Mouse (Mus musculus) heart, embryonic 15.5 days (tissue): Measurements from ENCODE around the gene Brwd1. TPM values are rescaled to one million over a fixed set of nuclear protein-coding genes. Genes with fewer than 3 reads are reported as not detected.
A peak's percentile ranks its signal among the peaks of the same experiment; 100 is the strongest.
"Not testable (repeated sequence)": the region's sequence is repeated elsewhere in the genome, so short reads cannot be mapped to it uniquely, and the experiment has no call there.

Source experiments
- ATAC-seq: fragments of 200-750 bp; cut with Nextera tagmentation; replicated peaks from 2 replicates; pipeline ENCODE4 v1.8.0; 2017; ENCODE audit warnings: low read depth, moderate TSS enrichment; ENCODE audit not compliant: insufficient number of reproducible peaks, insufficient read depth, low FRiP score
- H3K27ac ChIP-seq: fragments of 300-500 bp; sonication (generic); 2 replicates; pipeline ENCODE4 v1.5.1; 2015; ENCODE audit warnings: mild to moderate bottlenecking, inconsistent platforms
- H3K27me3 ChIP-seq: fragments of 300-500 bp; sonication (generic); 2 replicates; pipeline ENCODE4 v1.6.1; 2015; ENCODE audit warnings: inconsistent platforms
- H3K36me3 ChIP-seq: fragments of 300-500 bp; sonication (generic); 2 replicates; pipeline ENCODE4 v1.6.1; 2015; ENCODE audit warnings: mild to moderate bottlenecking, inconsistent platforms
- H3K4me1 ChIP-seq: fragments of 300-500 bp; sonication (generic); replicated peaks from 2 replicates; pipeline ENCODE4 v1.6.1; 2015; ENCODE audit warnings: inconsistent platforms
- H3K4me2 ChIP-seq: fragments of 300-500 bp; sonication (generic); 2 replicates; pipeline ENCODE4 v1.6.1; 2015; ENCODE audit warnings: inconsistent platforms, mild to moderate bottlenecking, moderate library complexity
- H3K4me3 ChIP-seq: fragments of 300-500 bp; sonication (generic); 2 replicates; pipeline ENCODE4 v1.5.1; 2015; ENCODE audit warnings: mild to moderate bottlenecking, inconsistent platforms
- H3K9ac ChIP-seq: fragments of 300-500 bp; sonication (generic); 2 replicates; pipeline ENCODE4 v1.6.1; 2015; ENCODE audit warnings: mild to moderate bottlenecking, inconsistent platforms
- H3K9me3 ChIP-seq: fragments of 300-500 bp; sonication (generic); replicated peaks from 2 replicates; pipeline ENCODE4 v1.6.1; 2016; ENCODE audit warnings: inconsistent platforms
- WGBS: fragments of 180-500 bp; shearing (Covaris S2); methylation state at CpG from one replicate; pipeline ENCODE4 v1.1.7; 2015; ENCODE audit warnings: mixed read lengths; 5-methylcytosine and 5-hydroxymethylcytosine counted together
- polyA plus RNA-seq: library from polyadenylated mRNA; unstranded; fragments of >200 nt; fragmentation: Nextera tagmentation; extraction: Ambion mirVana; gene quantifications from 2 replicates; pipeline ENCODE4 v1.2.1, GENCODE M21; 2015

Brwd1 gene
- polyA plus RNA-seq, 1 experiment from 2014 or later = 63.6 TPM

- Histone ChIP-seq H3K4me1 (0 out of 2 replicates have a peak, but pooled peaks cover 2% of the 10 kb centered on the region), H3K4me3 (no peak overlapping the region), H3K27ac (no peak overlapping the region), H3K9ac (no peak overlapping the region), H3K27me3 (no peaks in the 10 kb centered on the region), H3K4me2 (no peak overlapping the region), H3K9me3 (no peaks in the 10 kb centered on the region), H3K36me3 (no peaks in the 10 kb centered on the region)
- 85% methylated on average over 2 of the region's 2 CpGs for WGBS
- no peak for ATAC-seq
Observed at GRCm38 (mm10) chr16:95970841-95971240, 111.5 kb downstream of the Brwd1 start.

- Histone ChIP-seq H3K9me3 (no peaks in the 10 kb centered on the region), H3K4me1 (0 out of 2 replicates have a peak, but pooled peaks cover 2% of the 10 kb centered on the region), H3K4me2 (no peak overlapping the region), H3K36me3 (no peaks in the 10 kb centered on the region), H3K27ac (no peak overlapping the region), H3K27me3 (no peaks in the 10 kb centered on the region), H3K4me3 (no peak overlapping the region), H3K9ac (no peak overlapping the region)
- ATAC-seq = no peak
- WGBS = 53% methylated on average over 11 of the region's 11 CpGs
Observed at GRCm38 (mm10) chr16:95967455-95967854, 114.9 kb downstream of the Brwd1 start.

GRCm38 (mm10) chr16:95964427-95965023, 117.8 kb downstream of the Brwd1 start:
- H3K27me3 ChIP-seq = no peaks in the 10 kb centered on the region
- no peaks in the 10 kb centered on the region for H3K36me3 ChIP-seq
- H3K9ac ChIP-seq = no peak overlapping the region
- no peak for ATAC-seq
- no peak overlapping the region for H3K27ac ChIP-seq
- peak overlapping the region; percentile 37 for H3K4me2 ChIP-seq
- no peak overlapping the region for H3K4me3 ChIP-seq
- no peaks in the 10 kb centered on the region for H3K4me1 ChIP-seq
- 27% methylated on average over 11 of the region's 11 CpGs for WGBS
- no peaks in the 10 kb centered on the region for H3K9me3 ChIP-seq

GRCm38 (mm10) chr16:95961484-95961883, 120.8 kb downstream of the Brwd1 start:
- not testable (repeated sequence) for H3K9me3 ChIP-seq, H3K27ac ChIP-seq, H3K4me2 ChIP-seq, H3K9ac ChIP-seq, H3K27me3 ChIP-seq, H3K4me3 ChIP-seq, H3K4me1 ChIP-seq, ATAC-seq, H3K36me3 ChIP-seq
- WGBS = 74% methylated on average over 1 of the region's 1 CpGs

- H3K4me1 ChIP-seq, H3K9me3 ChIP-seq, H3K4me2 ChIP-seq, H3K27ac ChIP-seq, H3K9ac ChIP-seq, H3K36me3 ChIP-seq, ATAC-seq, H3K4me3 ChIP-seq, H3K27me3 ChIP-seq: not testable (repeated sequence)
- 87% methylated on average over 2 of the region's 2 CpGs for WGBS
Observed at GRCm38 (mm10) chr16:95960689-95961088, 121.6 kb downstream of the Brwd1 start.

- H3K4me3 ChIP-seq = no peak overlapping the region
- H3K36me3 ChIP-seq = no peaks in the 10 kb centered on the region
- WGBS = 80% methylated on average over 8 of the region's 8 CpGs
- no peaks in the 10 kb centered on the region for H3K4me1 ChIP-seq
- no peaks in the 10 kb centered on the region for H3K9me3 ChIP-seq
- no peaks in the 10 kb centered on the region for H3K27me3 ChIP-seq
- no peak overlapping the region for H3K27ac ChIP-seq
- ATAC-seq = no peak
- H3K9ac ChIP-seq = no peak overlapping the region
- no peak overlapping the region for H3K4me2 ChIP-seq
Observed at GRCm38 (mm10) chr16:95958080-95958479, 124.2 kb downstream of the Brwd1 start.

- H3K9ac ChIP-seq = no peak overlapping the region
- H3K36me3 ChIP-seq = no peaks in the 10 kb centered on the region
- H3K4me2 ChIP-seq = no peak overlapping the region
- no peak for ATAC-seq
- 60% methylated on average over 5 of the region's 5 CpGs for WGBS
- no peaks in the 10 kb centered on the region for H3K9me3 ChIP-seq
- H3K4me3 ChIP-seq = no peak overlapping the region
- no peaks in the 10 kb centered on the region for H3K4me1 ChIP-seq
- H3K27me3 ChIP-seq = no peaks in the 10 kb centered on the region
- H3K27ac ChIP-seq = no peak overlapping the region
Observed at GRCm38 (mm10) chr16:95956618-95957017, 125.7 kb downstream of the Brwd1 start.

GRCm38 (mm10) chr16:95955716-95956346, 126.5 kb downstream of the Brwd1 start:
- 67% methylated on average over 5 of the region's 5 CpGs for WGBS
- Histone ChIP-seq H3K27me3 (no peaks in the 10 kb centered on the region), H3K27ac (no peak overlapping the region)

GRCm38 (mm10) chr16:95954341-95954740, 128.0 kb downstream of the Brwd1 start:
- H3K27me3 ChIP-seq = no peaks in the 10 kb centered on the region
- WGBS = 81% methylated on average over 3 of the region's 3 CpGs
- H3K4me2 ChIP-seq = no peak overlapping the region
- no peak overlapping the region for H3K4me3 ChIP-seq
- H3K9me3 ChIP-seq = no peaks in the 10 kb centered on the region
- no peaks in the 10 kb centered on the region for H3K36me3 ChIP-seq
- no peaks in the 10 kb centered on the region for H3K4me1 ChIP-seq
- no peak overlapping the region for H3K9ac ChIP-seq
- ATAC-seq = no peak
- no peak overlapping the region for H3K27ac ChIP-seq

More at GRCm38 (mm10) chr16:95955716-95956346, 126.5 kb downstream of the Brwd1 start:
- no peaks in the 10 kb centered on the region for H3K4me1 ChIP-seq
- no peak for ATAC-seq
- no peak overlapping the region for H3K9ac ChIP-seq
- no peak overlapping the region for H3K4me3 ChIP-seq
- no peaks in the 10 kb centered on the region for H3K36me3 ChIP-seq
- no peak overlapping the region for H3K4me2 ChIP-seq
- H3K9me3 ChIP-seq = no peaks in the 10 kb centered on the region

- WGBS = 89% methylated on average over 4 of the region's 4 CpGs
- H3K4me3 ChIP-seq = no peak overlapping the region
- H3K27ac ChIP-seq = no peak overlapping the region
- no peak for ATAC-seq
- H3K4me1 ChIP-seq = no peaks in the 10 kb centered on the region
- no peak overlapping the region for H3K9ac ChIP-seq
- H3K36me3 ChIP-seq = no peaks in the 10 kb centered on the region
- no peaks in the 10 kb centered on the region for H3K9me3 ChIP-seq
- H3K4me2 ChIP-seq = no peak overlapping the region
- H3K27me3 ChIP-seq = no peaks in the 10 kb centered on the region
Observed at GRCm38 (mm10) chr16:95953159-95953650, 129.1 kb downstream of the Brwd1 start.

GRCm38 (mm10) chr16:95951471-95951870, 130.9 kb downstream of the Brwd1 start:
- H3K9ac ChIP-seq = no peak overlapping the region
- no peak overlapping the region for H3K4me2 ChIP-seq
- no peaks in the 10 kb centered on the region for H3K27me3 ChIP-seq
- no peaks in the 10 kb centered on the region for H3K9me3 ChIP-seq
- WGBS = 95% methylated on average over 2 of the region's 2 CpGs
- H3K36me3 ChIP-seq = no peaks in the 10 kb centered on the region
- no peaks in the 10 kb centered on the region for H3K4me1 ChIP-seq
- H3K4me3 ChIP-seq = no peak overlapping the region
- no peak overlapping the region for H3K27ac ChIP-seq
- ATAC-seq = no peak
